In the genomic region with DNA sequence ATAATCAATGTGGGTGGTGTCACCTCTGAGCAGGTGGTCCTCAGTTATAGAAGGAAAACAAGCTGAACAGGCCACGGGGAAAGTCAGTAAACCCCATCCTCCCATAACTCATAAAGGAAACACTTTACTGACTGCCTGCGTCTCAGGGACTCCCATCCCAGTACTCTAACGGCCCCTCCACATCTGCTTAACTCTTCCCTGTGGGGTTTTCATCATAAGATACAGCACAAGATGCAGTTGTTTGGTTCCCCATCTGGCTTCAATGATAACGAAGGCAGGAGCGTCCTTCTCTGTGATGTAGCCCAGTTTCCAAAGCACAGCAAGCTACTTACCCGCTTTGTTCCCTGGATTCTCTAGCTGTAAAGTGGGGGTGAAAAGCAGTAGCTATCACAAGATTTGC, we compare ENCODE assay signal across 9 mouse cellular contexts. TPM values are rescaled to one million over a fixed set of nuclear protein-coding genes. Genes with fewer than 3 reads are reported as not detected.
A peak's percentile ranks its signal among the peaks of the same experiment; 100 is the strongest.
DNase-seq lines count a peak whose midpoint lies in the region; ATAC-seq and TF ChIP-seq lines count a peak whose summit lies in the region.
"Had no signal": no experiment of that assay in that cellular context is flagged by ENCODE, and none has a peak within 500 bp of the region (broad histone marks: within the 10 kb centered on the region; RNA-seq: fewer than 3 reads in every experiment).

No protein-coding gene starts in this region.

- H3K4me3 ChIP-seq in neural tube, embryonic 11.5 days (ENCODE audit: low read depth, low read length) = peak overlapping the region; percentile 36
- peak overlapping the region; percentile 53 for H3K4me3 ChIP-seq in forebrain, embryonic 16.5 days (replicated peaks; ENCODE audit: low read length)
- peak overlapping the region; percentile 65 for H3K4me3 ChIP-seq in liver, embryonic 16.5 days (ENCODE audit: low read depth, low read length)
- H3K4me3 ChIP-seq in thymus, adult 2 months (ENCODE audit: control insufficient read depth, insufficient read depth, low read length) = no peak overlapping the region

- H3K4me2 ChIP-seq in neural tube, embryonic 11.5 days (ENCODE audit: low read depth) = peak overlapping the region; percentile 45
- H3K4me2 ChIP-seq in forebrain, embryonic 16.5 days (ENCODE audit: low read length) = peak overlapping the region; percentile 71
- peak overlapping the region; percentile 77 for H3K4me2 ChIP-seq in liver, embryonic 16.5 days (ENCODE audit: low read depth, low read length)

- H3K9ac ChIP-seq in neural tube, embryonic 11.5 days (ENCODE audit: low read length) = peak overlapping the region; percentile 72
- peak overlapping the region; percentile 76 for H3K9ac ChIP-seq in forebrain, embryonic 16.5 days (replicated peaks; ENCODE audit: low read depth, low read length)
- H3K9ac ChIP-seq in liver, embryonic 16.5 days (ENCODE audit: low read depth, low read length) = peak overlapping the region; percentile 72

- H3K27ac ChIP-seq in neural tube, embryonic 11.5 days (ENCODE audit: low read depth, low read length) = no peak overlapping the region
- H3K27ac ChIP-seq in forebrain, embryonic 16.5 days (ENCODE audit: low read length) = peak overlapping the region; percentile 86
- H3K27ac ChIP-seq in liver, embryonic 16.5 days (ENCODE audit: low read length) = peak overlapping the region; percentile 91
- no peak overlapping the region for H3K27ac ChIP-seq in thymus, adult 2 months (ENCODE audit: control insufficient read depth, insufficient read depth, low read length)

- ATAC-seq in neural tube, embryonic 11.5 days (ENCODE audit: insufficient read depth, low FRiP score, low TSS enrichment) = no peak
- ATAC-seq in forebrain, embryonic 16.5 days = no peak
- peak; percentile 72 for ATAC-seq in liver, embryonic 16.5 days (ENCODE audit: low read depth)

- H3K36me3 ChIP-seq in neural tube, embryonic 11.5 days (ENCODE audit: control insufficient read depth, insufficient read depth, low read length) = no peaks in the 10 kb centered on the region
- 0 out of 2 replicates have a peak, but pooled peaks cover 2% of the 10 kb centered on the region for H3K36me3 ChIP-seq in forebrain, embryonic 16.5 days (ENCODE audit: control insufficient read depth, insufficient read depth)
- peaks cover 3% of the 10 kb centered on the region for H3K36me3 ChIP-seq in liver, embryonic 16.5 days (ENCODE audit: control insufficient read depth, insufficient read depth)
- no peaks in the 10 kb centered on the region for H3K36me3 ChIP-seq in thymus, adult 2 months (ENCODE audit: control insufficient read depth, insufficient read depth, low read length)

- no peak for TF ChIP-seq POLR2A in thymus, adult 2 months (IDR thresholded peaks at IDR 0.05; ENCODE audit: control insufficient read depth, extremely low read depth, insufficient read depth, low read length, poor library complexity)

- WGBS in neural tube, embryonic 11.5 days = 52% methylated on average over 6 of the region's 6 CpGs
- 43% methylated on average over 6 of the region's 6 CpGs for WGBS in forebrain, embryonic 16.5 days
- WGBS in liver, embryonic 16.5 days (ENCODE audit: insufficient replicate concordance) = 31% methylated on average over 6 of the region's 6 CpGs
- 49% methylated on average over 6 of the region's 6 CpGs for WGBS in thymus, adult 2 months

- H3K4me1 ChIP-seq in neural tube, embryonic 11.5 days (ENCODE audit: control insufficient read depth, insufficient read depth, low read length) = peaks cover 4% of the 10 kb centered on the region; the same call in 1 of the 2 replicates
- peaks cover 45% of the 10 kb centered on the region for H3K4me1 ChIP-seq in forebrain, embryonic 16.5 days (replicated peaks; ENCODE audit: control insufficient read depth, insufficient read depth, low read length)
- H3K4me1 ChIP-seq in liver, embryonic 16.5 days (ENCODE audit: control insufficient read depth, low read depth, low read length) = peaks cover 35% of the 10 kb centered on the region
- peaks cover 41% of the 10 kb centered on the region for H3K4me1 ChIP-seq in thymus, adult 2 months (replicated peaks; ENCODE audit: control insufficient read depth, insufficient read depth, low read length)

- no peak for TF ChIP-seq CTCF in thymus, adult 2 months (IDR thresholded peaks at IDR 0.05; ENCODE audit: borderline replicate concordance, control insufficient read depth, extremely low read depth, insufficient read depth, low read length, poor library complexity)

- no peak for DNase-seq in neural tube, embryonic 11.5 days (ENCODE audit: low spot score)
- no peak for DNase-seq in neural tube, embryonic 10.5 days (ENCODE audit: extremely low spot score, low spot score)
- DNase-seq in testis, postnatal 14 days (ENCODE audit: low spot score) = no peak
- no peak for DNase-seq in layer of hippocampus, postnatal 10 days (ENCODE audit: low spot score in 2 of 2)
- DNase-seq in B cell, adult 2 months = no peak
- DNase-seq in thymus, adult 2 months = no peak
- DNase-seq: right cerebral cortex, postnatal 14 days had no signal

- H3K9me3 ChIP-seq in neural tube, embryonic 11.5 days (ENCODE audit: control insufficient read depth, low read length) = no peaks in the 10 kb centered on the region
- no peaks in the 10 kb centered on the region for H3K9me3 ChIP-seq in forebrain, embryonic 16.5 days (ENCODE audit: control insufficient read depth, low read length)
- no peaks in the 10 kb centered on the region for H3K9me3 ChIP-seq in liver, embryonic 16.5 days (replicated peaks; ENCODE audit: control insufficient read depth, low read length)

- H3K27me3 ChIP-seq in neural tube, embryonic 11.5 days (ENCODE audit: control insufficient read depth, insufficient read depth, low read length) = no peaks in the 10 kb centered on the region
- no peaks in the 10 kb centered on the region for H3K27me3 ChIP-seq in forebrain, embryonic 16.5 days (replicated peaks; ENCODE audit: control insufficient read depth, insufficient read depth, low read length)
- H3K27me3 ChIP-seq in liver, embryonic 16.5 days (ENCODE audit: control insufficient read depth, insufficient read depth, low read depth, low read length) = no peaks in the 10 kb centered on the region
- no peaks in the 10 kb centered on the region for H3K27me3 ChIP-seq in thymus, adult 2 months (ENCODE audit: control insufficient read depth, insufficient read depth, low read length)

RNA-seq across cellular contexts. Expression of gene Rnasel, which starts 0.8 kb away (rescaled TPM):
- 26.7 and 29.2 TPM in 2 replicates for polyA plus RNA-seq in neural tube, embryonic 11.5 days (2014; fragmentation: Nextera tagmentation; extraction: Ambion mirVana)
- polyA plus RNA-seq in forebrain, embryonic 16.5 days (2015; fragmentation: Nextera tagmentation; extraction: Ambion mirVana) = 40.4 and 42.7 TPM in 2 replicates
- 28.9 and 29.1 TPM in 2 replicates for polyA plus RNA-seq in liver, embryonic 16.5 days (2015; fragmentation: Nextera tagmentation; extraction: Ambion mirVana)
- total RNA-seq in layer of hippocampus, postnatal 10 days (2021) = 10 to 100 TPM; 14.7 to 16.0 TPM
- 11.8 and 12.3 TPM in 2 replicates for polyA plus RNA-seq in thymus, adult 2 months (2012; rRNA removed)

RNA-seq across cellular contexts. Expression of gene Rgs16, which starts 9.9 kb away (rescaled TPM):
- polyA plus RNA-seq in neural tube, embryonic 11.5 days (2014; fragmentation: Nextera tagmentation; extraction: Ambion mirVana) = 13.0 and 14.1 TPM in 2 replicates
- 32.9 and 34.3 TPM in 2 replicates for polyA plus RNA-seq in forebrain, embryonic 16.5 days (2015; fragmentation: Nextera tagmentation; extraction: Ambion mirVana)
- 3.1 and 3.7 TPM in 2 replicates for polyA plus RNA-seq in liver, embryonic 16.5 days (2015; fragmentation: Nextera tagmentation; extraction: Ambion mirVana)
- total RNA-seq in layer of hippocampus, postnatal 10 days (2021) = 1 to 10 TPM; 5.0 to 5.1 TPM
- 2.8 and 3.1 TPM in 2 replicates for polyA plus RNA-seq in thymus, adult 2 months (2012; rRNA removed)

Comparison
In these comparisons a context has a peak if more than half of its experiments do, and no peak if none do; other contexts are left out.
1. H3K27ac ChIP-seq: peak in forebrain, embryonic 16.5 days (single experiment) and liver, embryonic 16.5 days (single experiment); none in neural tube, embryonic 11.5 days (single experiment) and thymus, adult 2 months (single experiment).
2. Peak in every context shown above with its lines, with median percentiles within 50 percentile points of each other: H3K4me2 ChIP-seq and H3K9ac ChIP-seq.